Mouse (Mus musculus): ENCODE results near the gene Ewsr1. TPM values are rescaled to one million over a fixed set of nuclear protein-coding genes. Genes with fewer than 3 reads are reported as not detected.
A peak's percentile ranks its signal among the peaks of the same experiment; 100 is the strongest.

Ewsr1 gene
- polyA plus RNA-seq, 1 experiment from 2014 or later, result 185 TPM

GRCm38 (mm10) chr11:5138642-5139041, 39.6 kb upstream of the Ewsr1 start:
- H3K27me3 ChIP-seq (replicated peaks; ENCODE audit: control insufficient read depth, insufficient read depth, low read length), result no peaks in the 10 kb centered on the region
- H3K4me1 ChIP-seq (replicated peaks; ENCODE audit: control insufficient read depth, insufficient read depth, low read length), result no peaks in the 10 kb centered on the region
- TF ChIP-seq CTCF (IDR thresholded peaks at IDR 0.05; ENCODE audit: low read depth), result no peak
- peaks cover 4% of the 10 kb centered on the region; the same call in 1 of the 2 replicates for H3K36me3 ChIP-seq (ENCODE audit: control insufficient read depth, insufficient read depth)
- no peak for ATAC-seq
- H3K9ac ChIP-seq (ENCODE audit: low read depth, low read length), result no peak overlapping the region
- WGBS, result 49% methylated on average over 2 of the region's 2 CpGs
- H3K27ac ChIP-seq (ENCODE audit: low read depth, low read length), result no peak overlapping the region
- H3K9me3 ChIP-seq (ENCODE audit: control insufficient read depth), result no peaks in the 10 kb centered on the region
- no peak overlapping the region for H3K4me2 ChIP-seq (replicated peaks; ENCODE audit: low read depth)
- no peak overlapping the region for H3K4me3 ChIP-seq (ENCODE audit: low read depth, low read length)

DNA sequence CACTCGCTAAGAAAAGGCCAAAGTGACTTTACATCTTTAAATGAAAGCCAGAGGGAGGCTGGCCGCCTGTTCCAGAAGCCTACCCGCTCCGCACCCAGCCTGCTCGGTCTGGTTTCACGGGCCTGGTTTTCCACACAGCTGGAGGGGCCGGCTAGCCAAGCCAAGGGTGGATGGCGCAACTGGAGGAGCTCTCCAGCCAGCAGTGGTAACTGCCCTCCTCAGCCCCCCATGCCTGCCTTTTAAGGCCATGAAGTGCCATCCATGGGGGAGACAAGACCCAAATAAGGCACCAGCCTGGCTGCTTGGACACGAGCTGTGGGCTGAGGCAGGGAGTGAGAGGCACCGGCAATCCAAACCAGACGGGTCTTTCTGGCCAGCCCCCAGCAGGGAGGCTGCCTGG, 36.8 kb upstream of the Ewsr1 start:
- Histone ChIP-seq H3K36me3 (ENCODE audit: control insufficient read depth, insufficient read depth) (peaks cover 4% of the 10 kb centered on the region; the same call in 1 of the 2 replicates), H3K27me3 (replicated peaks; ENCODE audit: control insufficient read depth, insufficient read depth, low read length) (no peaks in the 10 kb centered on the region), H3K4me1 (replicated peaks; ENCODE audit: control insufficient read depth, insufficient read depth, low read length) (no peaks in the 10 kb centered on the region), H3K9ac (ENCODE audit: low read depth, low read length) (no peak overlapping the region), H3K9me3 (ENCODE audit: control insufficient read depth) (no peaks in the 10 kb centered on the region), H3K4me2 (replicated peaks; ENCODE audit: low read depth) (no peak overlapping the region), H3K4me3 (ENCODE audit: low read depth, low read length) (no peak overlapping the region), H3K27ac (ENCODE audit: low read depth, low read length) (peak overlapping the region; percentile 16; the same call in 1 of the 2 replicates)
- no peak for ATAC-seq
- WGBS, result 70% methylated on average over 11 of the region's 11 CpGs
- no peak for TF ChIP-seq CTCF (IDR thresholded peaks at IDR 0.05; ENCODE audit: low read depth)

GRCm38 (mm10) chr11:5132751-5133150, 33.7 kb upstream of the Ewsr1 start:
- no peak overlapping the region for H3K27ac ChIP-seq (ENCODE audit: low read depth, low read length)
- TF ChIP-seq CTCF (IDR thresholded peaks at IDR 0.05; ENCODE audit: low read depth), result no peak
- H3K27me3 ChIP-seq (replicated peaks; ENCODE audit: control insufficient read depth, insufficient read depth, low read length), result no peaks in the 10 kb centered on the region
- no peaks in the 10 kb centered on the region for H3K9me3 ChIP-seq (ENCODE audit: control insufficient read depth)
- H3K36me3 ChIP-seq (ENCODE audit: control insufficient read depth, insufficient read depth), result peaks cover 9% of the 10 kb centered on the region; the same call in 1 of the 2 replicates
- no peak overlapping the region for H3K4me3 ChIP-seq (ENCODE audit: low read depth, low read length)
- H3K9ac ChIP-seq (ENCODE audit: low read depth, low read length), result no peak overlapping the region
- no peak for ATAC-seq
- 68% methylated on average over 4 of the region's 4 CpGs for WGBS
- no peak overlapping the region for H3K4me2 ChIP-seq (replicated peaks; ENCODE audit: low read depth)
- H3K4me1 ChIP-seq (replicated peaks; ENCODE audit: control insufficient read depth, insufficient read depth, low read length), result no peaks in the 10 kb centered on the region

GRCm38 (mm10) chr11:5130111-5130665, 31.1 kb upstream of the Ewsr1 start:
- WGBS, result 74% methylated on average over 4 of the region's 4 CpGs
- TF ChIP-seq CTCF (IDR thresholded peaks at IDR 0.05; ENCODE audit: low read depth), result no peak
- no peak for ATAC-seq
- H3K4me3 ChIP-seq (ENCODE audit: low read depth, low read length), result no peak overlapping the region
- H3K4me1 ChIP-seq (replicated peaks; ENCODE audit: control insufficient read depth, insufficient read depth, low read length), result no peaks in the 10 kb centered on the region
- H3K4me2 ChIP-seq (replicated peaks; ENCODE audit: low read depth), result no peak overlapping the region
- H3K9ac ChIP-seq (ENCODE audit: low read depth, low read length), result no peak overlapping the region
- peaks cover 5% of the 10 kb centered on the region; the same call in 1 of the 2 replicates for H3K36me3 ChIP-seq (ENCODE audit: control insufficient read depth, insufficient read depth)
- H3K9me3 ChIP-seq (ENCODE audit: control insufficient read depth), result no peaks in the 10 kb centered on the region
- no peaks in the 10 kb centered on the region for H3K27me3 ChIP-seq (replicated peaks; ENCODE audit: control insufficient read depth, insufficient read depth, low read length)
- H3K27ac ChIP-seq (ENCODE audit: low read depth, low read length), result no peak overlapping the region

DNA sequence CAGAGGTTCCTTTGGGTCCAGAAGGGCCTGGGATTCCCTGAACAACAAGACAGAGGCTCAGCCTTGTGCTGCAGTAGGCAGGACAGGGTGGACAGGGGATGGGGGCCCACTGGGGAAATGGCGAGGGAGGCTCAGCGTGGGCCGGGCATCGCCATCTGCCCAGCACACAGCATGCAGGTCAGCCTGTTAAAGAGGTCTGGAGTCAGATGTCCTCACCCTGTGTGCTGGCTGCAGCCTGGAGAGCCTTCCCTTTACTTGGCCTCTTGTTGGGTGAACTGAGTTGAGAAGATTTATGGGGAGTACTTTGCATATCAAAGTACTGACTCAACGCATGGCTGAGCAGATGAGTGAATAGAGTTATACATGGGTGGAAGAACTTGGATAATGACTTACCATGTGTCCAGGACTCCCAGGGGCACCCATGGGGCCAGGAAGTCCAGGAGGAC, 30.0 kb upstream of the Ewsr1 start:
- no peak for TF ChIP-seq CTCF (IDR thresholded peaks at IDR 0.05; ENCODE audit: low read depth)
- H3K27me3 ChIP-seq (replicated peaks; ENCODE audit: control insufficient read depth, insufficient read depth, low read length), result no peaks in the 10 kb centered on the region
- 48% methylated on average over 5 of the region's 5 CpGs for WGBS
- peaks cover 5% of the 10 kb centered on the region; the same call in 1 of the 2 replicates for H3K36me3 ChIP-seq (ENCODE audit: control insufficient read depth, insufficient read depth)
- H3K9me3 ChIP-seq (ENCODE audit: control insufficient read depth), result no peaks in the 10 kb centered on the region
- H3K4me1 ChIP-seq (replicated peaks; ENCODE audit: control insufficient read depth, insufficient read depth, low read length), result no peaks in the 10 kb centered on the region
- no peak overlapping the region for H3K4me2 ChIP-seq (replicated peaks; ENCODE audit: low read depth)
- no peak overlapping the region for H3K4me3 ChIP-seq (ENCODE audit: low read depth, low read length)
- ATAC-seq, result no peak
- no peak overlapping the region for H3K9ac ChIP-seq (ENCODE audit: low read depth, low read length)
- no peak overlapping the region for H3K27ac ChIP-seq (ENCODE audit: low read depth, low read length)

DNA sequence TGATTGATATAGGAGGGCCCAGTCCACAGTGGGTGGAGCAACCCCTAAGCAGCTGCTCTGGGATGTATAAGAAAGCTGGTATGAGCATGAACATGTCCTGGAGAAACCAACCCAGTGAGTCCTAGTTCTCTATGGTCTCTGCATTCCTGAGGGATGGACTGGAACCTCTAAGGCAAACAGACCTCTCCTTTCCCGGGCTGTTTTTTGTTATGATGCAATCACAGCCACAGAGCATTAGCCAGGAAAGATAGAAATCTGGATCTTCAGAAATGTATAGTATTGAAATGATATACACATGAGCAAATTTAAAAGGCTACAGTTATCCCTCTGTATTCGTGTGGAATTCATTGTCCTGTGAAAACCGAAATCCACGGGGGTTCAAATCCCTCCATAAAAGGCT, 26.6 kb upstream of the Ewsr1 start:
- no peak overlapping the region for H3K9ac ChIP-seq (ENCODE audit: low read depth, low read length)
- WGBS, result 74% methylated on average over 4 of the region's 4 CpGs
- H3K9me3 ChIP-seq (ENCODE audit: control insufficient read depth), result no peaks in the 10 kb centered on the region
- no peak overlapping the region for H3K4me3 ChIP-seq (ENCODE audit: low read depth, low read length)
- no peaks in the 10 kb centered on the region for H3K27me3 ChIP-seq (replicated peaks; ENCODE audit: control insufficient read depth, insufficient read depth, low read length)
- H3K4me2 ChIP-seq (replicated peaks; ENCODE audit: low read depth), result no peak overlapping the region
- no peaks in the 10 kb centered on the region for H3K4me1 ChIP-seq (replicated peaks; ENCODE audit: control insufficient read depth, insufficient read depth, low read length)
- TF ChIP-seq CTCF (IDR thresholded peaks at IDR 0.05; ENCODE audit: low read depth), result no peak
- ATAC-seq, result no peak
- H3K27ac ChIP-seq (ENCODE audit: low read depth, low read length), result no peak overlapping the region
- 0 out of 2 replicates have a peak, but pooled peaks cover 5% of the 10 kb centered on the region for H3K36me3 ChIP-seq (ENCODE audit: control insufficient read depth, insufficient read depth)
